Mouse (Mus musculus): ENCODE measurements around the gene Ntn1. TPM values are rescaled to one million over a fixed set of nuclear protein-coding genes. Genes with fewer than 3 reads are reported as not detected.

Gene Ntn1
- 0.09 TPM in 1 of 2 replicates, not detected in the other for polyA plus RNA-seq (2012; ENCODE audit: insufficient read depth, insufficient read length, missing spikeins)

- Histone ChIP-seq H3K27ac (ENCODE audit: insufficient read depth, low read depth, low read length) (no peak within 1 kb of the TSS), H3K4me3 (ENCODE audit: insufficient read depth, low read length) (peak within 1 kb of the TSS; percentile 35; the same call in 1 of the 2 replicates), H3K4me1 (ENCODE audit: control insufficient read depth, insufficient read depth, low read length) (peaks cover 2% of the 10 kb centered on the region; the same call in 1 of the 2 replicates)
- TF ChIP-seq CTCF (IDR thresholded peaks at IDR 0.05; ENCODE audit: low read depth, low read length) (no peak), POLR2A (IDR thresholded peaks at IDR 0.05; ENCODE audit: borderline replicate concordance, low read depth, low read length) (no peak)
Measured at GRCm38 (mm10) chr11:68400727-68401219, at the start of gene Ntn1. Gene Ntn1 (minus strand): TSS chr11:68400823.

- Histone ChIP-seq H3K4me1 (ENCODE audit: control insufficient read depth, insufficient read depth, low read length) (peaks cover 94% of the 10 kb centered on the region), H3K27ac (ENCODE audit: insufficient read depth, low read depth, low read length) (no peak overlapping the region), H3K4me3 (ENCODE audit: insufficient read depth, low read length) (no peak overlapping the region)
- TF ChIP-seq CTCF (IDR thresholded peaks at IDR 0.05; ENCODE audit: low read depth, low read length): no peak
- TF ChIP-seq POLR2A (IDR thresholded peaks at IDR 0.05; ENCODE audit: borderline replicate concordance, low read depth, low read length): no peak
Measured at GRCm38 (mm10) chr11:68448356-68448755, 47.7 kb upstream of the Ntn1 start.

- peak overlapping the region; percentile 76 for H3K27ac ChIP-seq (ENCODE audit: insufficient read depth, low read depth, low read length)
- peaks cover 97% of the 10 kb centered on the region for H3K4me1 ChIP-seq (ENCODE audit: control insufficient read depth, insufficient read depth, low read length)
- TF ChIP-seq POLR2A (IDR thresholded peaks at IDR 0.05; ENCODE audit: borderline replicate concordance, low read depth, low read length) (no peak), CTCF (IDR thresholded peaks at IDR 0.05; ENCODE audit: low read depth, low read length) (no peak)
- H3K4me3 ChIP-seq (ENCODE audit: insufficient read depth, low read length): no peak overlapping the region
Measured at GRCm38 (mm10) chr11:68447242-68447641, 46.6 kb upstream of the Ntn1 start.

GRCm38 (mm10) chr11:68446547-68446946, 45.9 kb upstream of the Ntn1 start:
- TF ChIP-seq POLR2A (IDR thresholded peaks at IDR 0.05; ENCODE audit: borderline replicate concordance, low read depth, low read length) (no peak), CTCF (IDR thresholded peaks at IDR 0.05; ENCODE audit: low read depth, low read length) (no peak)
- no peak overlapping the region for H3K4me3 ChIP-seq (ENCODE audit: insufficient read depth, low read length)
- peaks cover 97% of the 10 kb centered on the region for H3K4me1 ChIP-seq (ENCODE audit: control insufficient read depth, insufficient read depth, low read length)
- peak overlapping the region; percentile 76 for H3K27ac ChIP-seq (ENCODE audit: insufficient read depth, low read depth, low read length)

GRCm38 (mm10) chr11:68445901-68446300, 45.3 kb upstream of the Ntn1 start:
- Histone ChIP-seq H3K4me1 (ENCODE audit: control insufficient read depth, insufficient read depth, low read length) (peaks cover 96% of the 10 kb centered on the region), H3K4me3 (ENCODE audit: insufficient read depth, low read length) (no peak overlapping the region), H3K27ac (ENCODE audit: insufficient read depth, low read depth, low read length) (peak overlapping the region; percentile 76)
- no peak for TF ChIP-seq POLR2A (IDR thresholded peaks at IDR 0.05; ENCODE audit: borderline replicate concordance, low read depth, low read length)
- no peak for TF ChIP-seq CTCF (IDR thresholded peaks at IDR 0.05; ENCODE audit: low read depth, low read length)

- Histone ChIP-seq H3K27ac (ENCODE audit: insufficient read depth, low read depth, low read length) (peak overlapping the region; percentile 82), H3K4me3 (ENCODE audit: insufficient read depth, low read length) (no peak overlapping the region), H3K4me1 (ENCODE audit: control insufficient read depth, insufficient read depth, low read length) (peaks cover 91% of the 10 kb centered on the region)
- no peak for TF ChIP-seq POLR2A (IDR thresholded peaks at IDR 0.05; ENCODE audit: borderline replicate concordance, low read depth, low read length)
- TF ChIP-seq CTCF (IDR thresholded peaks at IDR 0.05; ENCODE audit: low read depth, low read length): no peak
Measured at GRCm38 (mm10) chr11:68442983-68443638, 42.5 kb upstream of the Ntn1 start.

GRCm38 (mm10) chr11:68442346-68442745, 41.7 kb upstream of the Ntn1 start:
- TF ChIP-seq CTCF (IDR thresholded peaks at IDR 0.05; ENCODE audit: low read depth, low read length): no peak
- no peak for TF ChIP-seq POLR2A (IDR thresholded peaks at IDR 0.05; ENCODE audit: borderline replicate concordance, low read depth, low read length)
- H3K4me1 ChIP-seq (ENCODE audit: control insufficient read depth, insufficient read depth, low read length): peaks cover 89% of the 10 kb centered on the region
- H3K27ac ChIP-seq (ENCODE audit: insufficient read depth, low read depth, low read length): peak overlapping the region; percentile 82; the same call in 1 of the 2 replicates
- H3K4me3 ChIP-seq (ENCODE audit: insufficient read depth, low read length): no peak overlapping the region

GRCm38 (mm10) chr11:68440965-68441364, 40.3 kb upstream of the Ntn1 start:
- TF ChIP-seq CTCF (IDR thresholded peaks at IDR 0.05; ENCODE audit: low read depth, low read length) (no peak), POLR2A (IDR thresholded peaks at IDR 0.05; ENCODE audit: borderline replicate concordance, low read depth, low read length) (no peak)
- peaks cover 86% of the 10 kb centered on the region for H3K4me1 ChIP-seq (ENCODE audit: control insufficient read depth, insufficient read depth, low read length)
- no peak overlapping the region for H3K4me3 ChIP-seq (ENCODE audit: insufficient read depth, low read length)
- peak overlapping the region; percentile 41 for H3K27ac ChIP-seq (ENCODE audit: insufficient read depth, low read depth, low read length)

- H3K27ac ChIP-seq (ENCODE audit: insufficient read depth, low read depth, low read length): peak overlapping the region; percentile 40
- no peak for TF ChIP-seq POLR2A (IDR thresholded peaks at IDR 0.05; ENCODE audit: borderline replicate concordance, low read depth, low read length)
- TF ChIP-seq CTCF (IDR thresholded peaks at IDR 0.05; ENCODE audit: low read depth, low read length): no peak
- H3K4me3 ChIP-seq (ENCODE audit: insufficient read depth, low read length): no peak overlapping the region
- peaks cover 86% of the 10 kb centered on the region for H3K4me1 ChIP-seq (ENCODE audit: control insufficient read depth, insufficient read depth, low read length)
Measured at GRCm38 (mm10) chr11:68440100-68440499, 39.5 kb upstream of the Ntn1 start.

- H3K4me3 ChIP-seq (ENCODE audit: insufficient read depth, low read length): no peak overlapping the region
- peaks cover 63% of the 10 kb centered on the region for H3K4me1 ChIP-seq (ENCODE audit: control insufficient read depth, insufficient read depth, low read length)
- TF ChIP-seq POLR2A (IDR thresholded peaks at IDR 0.05; ENCODE audit: borderline replicate concordance, low read depth, low read length): no peak
- no peak overlapping the region for H3K27ac ChIP-seq (ENCODE audit: insufficient read depth, low read depth, low read length)
Measured at GRCm38 (mm10) chr11:68436376-68436775, 35.8 kb upstream of the Ntn1 start.

All from bone marrow macrophage, adult 2 months (primary cell).